Mouse (Mus musculus) left cerebral cortex, postnatal 25 days (tissue): ENCODE data around the gene Lamtor3. TPM values are rescaled to one million over a fixed set of nuclear protein-coding genes. Genes with fewer than 3 reads are reported as not detected.

Source experiments
- total RNA-seq, 2 experiments: library from RNA; stranded (reverse); gene quantifications; 2 replicates each; pipeline ENCODE4 v1.2.3; 2021

Lamtor3 gene
- total RNA-seq, 2 experiments from 2014 or later, result 75.1 to 76.3 TPM

Other genes starting within 250 kb of the Lamtor3 start
- gene Gm21962, start 247.0 kb upstream of the Lamtor3 start, total RNA-seq, result not detected
- gene H2afz, start 54.0 kb upstream of the Lamtor3 start, total RNA-seq, result 100 to 1,000 TPM; 156 to 186 TPM
- gene Dnajb14, start 50.8 kb upstream of the Lamtor3 start, total RNA-seq, result 10 to 100 TPM; 44.5 to 46.3 TPM
- gene Dapp1, start 63.0 kb downstream of the Lamtor3 start, total RNA-seq, result 1 to 10 TPM; 2.5 to 2.9 TPM
- gene 1110002E22Rik, start 146.5 kb downstream of the Lamtor3 start, total RNA-seq, result 1 to 10 TPM; 2.6 to 2.7 TPM
- under 1 TPM in 1 of 2 experiments, not detected in 1; 0.21 TPM for gene Gm5105, start 148.9 kb downstream of the Lamtor3 start, total RNA-seq
- 1 to 10 TPM; 5.8 to 7.3 TPM for gene Trmt10a, start 224.9 kb downstream of the Lamtor3 start, total RNA-seq
- 1 to 10 TPM; 6.0 to 6.2 TPM for gene Mttp, start 226.5 kb downstream of the Lamtor3 start, total RNA-seq